Mouse (Mus musculus) limb, embryonic 15.5 days (tissue): Measurements from ENCODE around the gene Morn4. TPM values are rescaled to one million over a fixed set of nuclear protein-coding genes. Genes with fewer than 3 reads are reported as not detected.

Experiments used
- ATAC-seq: fragments of 200-750 bp; cut with Nextera tagmentation; 2 replicates; pipeline ENCODE4 v1.8.0; 2017; ENCODE audit warnings: low read depth, moderate TSS enrichment; ENCODE audit not compliant: insufficient number of reproducible peaks, low FRiP score, low TSS enrichment
- H3K27ac ChIP-seq: fragments of 300-500 bp; sonication (generic); 2 replicates; pipeline ENCODE4 v1.5.1; 2015; ENCODE audit warnings: moderate library complexity, mild to moderate bottlenecking, inconsistent platforms
- H3K27me3 ChIP-seq: fragments of 300-500 bp; sonication (generic); 2 replicates; pipeline ENCODE4 v1.6.1; 2015; ENCODE audit warnings: inconsistent platforms
- H3K36me3 ChIP-seq: fragments of 300-500 bp; sonication (generic); 2 replicates; pipeline ENCODE4 v1.6.1; 2015; ENCODE audit warnings: inconsistent platforms
- H3K4me1 ChIP-seq: fragments of 300-500 bp; sonication (generic); 2 replicates; pipeline ENCODE4 v1.6.1; 2015; ENCODE audit warnings: inconsistent platforms
- H3K4me2 ChIP-seq: fragments of 300-500 bp; sonication (generic); 2 replicates; pipeline ENCODE4 v1.6.1; 2015; ENCODE audit warnings: mild to moderate bottlenecking, inconsistent platforms
- H3K4me3 ChIP-seq: fragments of 300-500 bp; sonication (generic); 2 replicates; pipeline ENCODE4 v1.5.1; 2015; ENCODE audit warnings: mild to moderate bottlenecking, inconsistent platforms
- H3K9ac ChIP-seq: fragments of 300-500 bp; sonication (generic); 2 replicates; pipeline ENCODE4 v1.6.1; 2015; ENCODE audit warnings: inconsistent platforms
- H3K9me3 ChIP-seq: fragments of 300-500 bp; sonication (generic); 2 replicates; pipeline ENCODE4 v1.6.1; 2016; ENCODE audit warnings: inconsistent platforms
- WGBS: fragments of 180-500 bp; shearing (Covaris S2); methylation state at CpG from one replicate; pipeline ENCODE4 v1.1.7; 2015; 5-methylcytosine and 5-hydroxymethylcytosine counted together
- polyA plus RNA-seq: library from polyadenylated mRNA; unstranded; fragments of >200 nt; fragmentation: Nextera tagmentation; extraction: Ambion mirVana; gene quantifications from 2 replicates; pipeline ENCODE4 v1.2.1, GENCODE M21; 2015

The Morn4 gene
- polyA plus RNA-seq, 1 experiment from 2014 or later = 17.9 TPM

- Histone ChIP-seq H3K9ac (no peak overlapping the region), H3K27me3 (no peaks in the 10 kb centered on the region), H3K4me3 (no peak overlapping the region), H3K27ac (no peak overlapping the region), H3K4me2 (no peak overlapping the region), H3K4me1 (no peaks in the 10 kb centered on the region), H3K9me3 (no peaks in the 10 kb centered on the region), H3K36me3 (peaks cover 4% of the 10 kb centered on the region; the same call in 1 of the 2 replicates)
- no peak for ATAC-seq
- 78% methylated on average over 5 of the region's 5 CpGs for WGBS
Observed at GRCm38 (mm10) chr19:42079950-42080349, 6.2 kb downstream of the Morn4 start.

- Histone ChIP-seq H3K9me3 (no peaks in the 10 kb centered on the region), H3K27me3 (no peaks in the 10 kb centered on the region), H3K4me3 (no peak overlapping the region), H3K4me2 (no peak overlapping the region), H3K36me3 (peaks cover 4% of the 10 kb centered on the region; the same call in 1 of the 2 replicates), H3K27ac (no peak overlapping the region), H3K4me1 (no peaks in the 10 kb centered on the region), H3K9ac (no peak overlapping the region)
- 95% methylated on average over 12 of the region's 12 CpGs for WGBS
- no peak for ATAC-seq
Observed at GRCm38 (mm10) chr19:42079006-42079405, 7.2 kb downstream of the Morn4 start.

GRCm38 (mm10) chr19:42078566-42078965 lies 7.6 kb downstream of the Morn4 start:
- Histone ChIP-seq H3K4me1 (no peaks in the 10 kb centered on the region), H3K27ac (no peak overlapping the region), H3K4me3 (no peak overlapping the region), H3K9me3 (no peaks in the 10 kb centered on the region), H3K27me3 (no peaks in the 10 kb centered on the region), H3K9ac (no peak overlapping the region), H3K4me2 (no peak overlapping the region), H3K36me3 (peaks cover 4% of the 10 kb centered on the region; the same call in 1 of the 2 replicates)
- ATAC-seq = no peak
- 94% methylated on average over 8 of the region's 8 CpGs for WGBS

GRCm38 (mm10) chr19:42075992-42076391 lies 10.2 kb downstream of the Morn4 start:
- Histone ChIP-seq H3K9me3 (no peaks in the 10 kb centered on the region), H3K4me1 (no peaks in the 10 kb centered on the region), H3K36me3 (peaks cover 4% of the 10 kb centered on the region; the same call in 1 of the 2 replicates), H3K4me3 (no peak overlapping the region), H3K4me2 (no peak overlapping the region), H3K9ac (no peak overlapping the region), H3K27me3 (no peaks in the 10 kb centered on the region), H3K27ac (no peak overlapping the region)
- no peak for ATAC-seq
- 92% methylated on average over 16 of the region's 16 CpGs for WGBS

GRCm38 (mm10) chr19:42075051-42075450 lies 11.1 kb downstream of the Morn4 start:
- Histone ChIP-seq H3K27me3 (no peaks in the 10 kb centered on the region), H3K4me2 (no peak overlapping the region), H3K36me3 (peaks cover 4% of the 10 kb centered on the region; the same call in 1 of the 2 replicates), H3K4me1 (no peaks in the 10 kb centered on the region), H3K4me3 (no peak overlapping the region), H3K27ac (no peak overlapping the region), H3K9ac (no peak overlapping the region), H3K9me3 (no peaks in the 10 kb centered on the region)
- ATAC-seq = no peak
- 87% methylated on average over 2 of the region's 2 CpGs for whole genome bisulfite sequencing

- H3K4me2 ChIP-seq = no peak overlapping the region
- WGBS = 67% methylated on average over 7 of the region's 7 CpGs
- H3K9me3 ChIP-seq = no peaks in the 10 kb centered on the region
- H3K4me1 ChIP-seq = no peaks in the 10 kb centered on the region; the same call in 1 of the 2 replicates
- ATAC-seq = no peak
- H3K27ac ChIP-seq = no peak overlapping the region
- no peak overlapping the region for H3K9ac ChIP-seq
- peaks cover 4% of the 10 kb centered on the region; the same call in 1 of the 2 replicates for H3K36me3 ChIP-seq
- no peaks in the 10 kb centered on the region for H3K27me3 ChIP-seq
- H3K4me3 ChIP-seq = no peak overlapping the region
Observed at GRCm38 (mm10) chr19:42072802-42073201, 13.4 kb downstream of the Morn4 start.

- no peaks in the 10 kb centered on the region for H3K9me3 ChIP-seq
- no peak for ATAC-seq
- H3K27ac ChIP-seq = no peak overlapping the region
- H3K36me3 ChIP-seq = peaks cover 4% of the 10 kb centered on the region; the same call in 1 of the 2 replicates
- no peak overlapping the region for H3K4me2 ChIP-seq
- 80% methylated on average over 15 of the region's 15 CpGs for WGBS
- no peak overlapping the region for H3K4me3 ChIP-seq
- H3K4me1 ChIP-seq = no peaks in the 10 kb centered on the region; the same call in 1 of the 2 replicates
- H3K9ac ChIP-seq = no peak overlapping the region
- no peaks in the 10 kb centered on the region for H3K27me3 ChIP-seq
Observed at GRCm38 (mm10) chr19:42071886-42072608, 14.1 kb downstream of the Morn4 start.

- Histone ChIP-seq H3K27ac (no peak overlapping the region), H3K4me3 (no peak overlapping the region), H3K9me3 (no peaks in the 10 kb centered on the region), H3K36me3 (peaks cover 4% of the 10 kb centered on the region; the same call in 1 of the 2 replicates), H3K4me2 (no peak overlapping the region), H3K4me1 (no peaks in the 10 kb centered on the region; the same call in 1 of the 2 replicates), H3K27me3 (no peaks in the 10 kb centered on the region), H3K9ac (no peak overlapping the region)
- ATAC-seq = no peak
- 77% methylated on average over 7 of the region's 7 CpGs for WGBS
Observed at GRCm38 (mm10) chr19:42071221-42071620, 14.9 kb downstream of the Morn4 start.

GRCm38 (mm10) chr19:42069241-42069525 lies 17.0 kb downstream of the Morn4 start:
- ATAC-seq = no peak

GRCm38 (mm10) chr19:42068441-42069240 lies 17.5 kb downstream of the Morn4 start:
- H3K9ac ChIP-seq = no peak overlapping the region
- whole genome bisulfite sequencing = 76% methylated on average over 11 of the region's 11 CpGs
- H3K4me3 ChIP-seq = no peak overlapping the region
- no peaks in the 10 kb centered on the region for H3K27me3 ChIP-seq
- H3K4me1 ChIP-seq = no peaks in the 10 kb centered on the region; the same call in 1 of the 2 replicates
- no peak for ATAC-seq
- H3K27ac ChIP-seq = no peak overlapping the region
- no peak overlapping the region for H3K4me2 ChIP-seq
- no peaks in the 10 kb centered on the region for H3K36me3 ChIP-seq
- no peaks in the 10 kb centered on the region for H3K9me3 ChIP-seq

More at GRCm38 (mm10) chr19:42069241-42069525, 17.0 kb downstream of the Morn4 start:
- no peak overlapping the region for H3K4me3 ChIP-seq
- H3K36me3 ChIP-seq = no peaks in the 10 kb centered on the region
- no peaks in the 10 kb centered on the region for H3K9me3 ChIP-seq
- 52% methylated on average over 6 of the region's 6 CpGs for WGBS
- no peaks in the 10 kb centered on the region for H3K27me3 ChIP-seq
- no peak overlapping the region for H3K4me2 ChIP-seq
- H3K9ac ChIP-seq = no peak overlapping the region
- no peak overlapping the region for H3K27ac ChIP-seq
- no peaks in the 10 kb centered on the region; the same call in 1 of the 2 replicates for H3K4me1 ChIP-seq

GRCm38 (mm10) chr19:42061443-42061842 lies 24.7 kb downstream of the Morn4 start:
- WGBS = 89% methylated on average over 7 of the region's 7 CpGs
- H3K4me2 ChIP-seq = no peak overlapping the region
- no peaks in the 10 kb centered on the region for H3K36me3 ChIP-seq
- no peaks in the 10 kb centered on the region for H3K27me3 ChIP-seq
- H3K27ac ChIP-seq = no peak overlapping the region
- no peak for ATAC-seq
- no peak overlapping the region for H3K4me3 ChIP-seq
- H3K4me1 ChIP-seq = no peaks in the 10 kb centered on the region
- no peaks in the 10 kb centered on the region for H3K9me3 ChIP-seq
- no peak overlapping the region for H3K9ac ChIP-seq

GRCm38 (mm10) chr19:42058426-42058825 lies 27.7 kb downstream of the Morn4 start:
- Histone ChIP-seq H3K4me1 (0 out of 2 replicates have a peak, but pooled peaks cover 4% of the 10 kb centered on the region), H3K4me3 (no peak overlapping the region), H3K27me3 (no peaks in the 10 kb centered on the region), H3K36me3 (no peaks in the 10 kb centered on the region), H3K9ac (no peak overlapping the region), H3K9me3 (no peaks in the 10 kb centered on the region), H3K27ac (no peak overlapping the region), H3K4me2 (no peak overlapping the region)
- ATAC-seq = no peak
- 61% methylated on average over 7 of the region's 7 CpGs for WGBS
